Mouse (Mus musculus) neural tube, embryonic 13.5 days (tissue): ENCODE data around the gene Dyrk3. TPM values are rescaled to one million over a fixed set of nuclear protein-coding genes. Genes with fewer than 3 reads are reported as not detected.

Experiments
- ATAC-seq: fragments of 200-750 bp; cut with Nextera tagmentation; 2 replicates; pipeline ENCODE4 v1.8.0; 2017; ENCODE audit warnings: low read depth, mild to moderate bottlenecking, moderate TSS enrichment, moderate library complexity
- H3K27ac ChIP-seq: fragments of 300-500 bp; sonication (generic); replicated peaks from 2 replicates; pipeline ENCODE4 v1.5.1; 2015; ENCODE audit warnings: moderate library complexity, mild to moderate bottlenecking, inconsistent platforms
- H3K27me3 ChIP-seq: fragments of 300-500 bp; sonication (generic); 2 replicates; pipeline ENCODE4 v1.6.1; 2015; ENCODE audit warnings: mild to moderate bottlenecking, inconsistent platforms
- H3K36me3 ChIP-seq: fragments of 300-500 bp; sonication (generic); 2 replicates; pipeline ENCODE4 v1.6.1; 2015; ENCODE audit warnings: mild to moderate bottlenecking, inconsistent platforms
- H3K4me1 ChIP-seq: fragments of 300-500 bp; sonication (generic); replicated peaks from 2 replicates; pipeline ENCODE4 v1.6.1; 2015; ENCODE audit warnings: inconsistent platforms
- H3K4me2 ChIP-seq: fragments of 300-500 bp; sonication (generic); 2 replicates; pipeline ENCODE4 v1.6.1; 2015; ENCODE audit warnings: inconsistent platforms, mild to moderate bottlenecking, moderate library complexity
- H3K4me3 ChIP-seq: fragments of 300-500 bp; sonication (generic); 2 replicates; pipeline ENCODE4 v1.5.1; 2015; ENCODE audit warnings: mild to moderate bottlenecking, inconsistent platforms
- H3K9ac ChIP-seq: fragments of 300-500 bp; sonication (generic); 2 replicates; pipeline ENCODE4 v1.6.1; 2015; ENCODE audit warnings: moderate library complexity, mild to moderate bottlenecking, inconsistent platforms
- H3K9me3 ChIP-seq: fragments of 300-500 bp; sonication (generic); 2 replicates; pipeline ENCODE4 v1.6.1; 2016; ENCODE audit warnings: inconsistent platforms
- WGBS: fragments of 180-500 bp; shearing (Covaris S2); methylation state at CpG from one replicate; pipeline ENCODE4 v1.1.7; 2015; 5-methylcytosine and 5-hydroxymethylcytosine counted together
- polyA plus RNA-seq: library from polyadenylated mRNA; unstranded; fragments of >200 nt; fragmentation: Nextera tagmentation; extraction: Ambion mirVana; gene quantifications from 2 replicates; pipeline ENCODE4 v1.2.1, GENCODE M21; 2015

Dyrk3 gene
- polyA plus RNA-seq, 1 experiment from 2014 or later = 17.3 TPM

DNA sequence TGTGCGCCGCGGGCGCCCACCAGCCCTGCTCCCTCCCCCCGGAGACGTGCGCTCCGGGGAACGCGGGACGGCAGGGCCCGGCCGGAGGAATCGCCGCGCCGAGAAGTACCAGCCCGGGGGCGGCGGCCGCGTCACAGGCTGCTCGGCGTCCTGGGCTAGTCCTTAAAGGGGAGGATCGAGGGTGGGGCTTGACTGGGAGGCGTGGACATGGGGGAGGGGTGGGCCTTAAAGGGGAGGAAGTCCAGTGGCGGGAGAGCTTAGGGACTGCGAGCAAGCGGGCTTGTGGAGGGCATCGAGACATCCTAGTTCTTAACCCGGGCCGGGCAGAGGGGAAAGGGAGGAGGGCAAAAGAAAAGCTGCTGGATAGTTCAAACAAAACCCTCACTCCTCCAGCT lies 40.4 kb downstream of the Dyrk3 start, which contains the start of gene Mapkapk2:
TSS of gene Mapkapk2 (minus strand) at position 127 of the 395 bp plus-strand sequence.
- H3K27ac ChIP-seq = peak within 1 kb of the TSS; percentile 78
- H3K4me1 ChIP-seq = peaks cover 41% of the 10 kb centered on the region
- peak within 1 kb of the TSS; percentile 74 for H3K4me3 ChIP-seq
- 0% methylated on average over 24 of the region's 32 CpGs for WGBS
- no peaks in the 10 kb centered on the region for H3K9me3 ChIP-seq
- ATAC-seq = peak; percentile 97
- H3K9ac ChIP-seq = peak within 1 kb of the TSS; percentile 94
- no peaks in the 10 kb centered on the region for H3K27me3 ChIP-seq
- H3K36me3 ChIP-seq = no peaks in the 10 kb centered on the region
- peak within 1 kb of the TSS; percentile 84 for H3K4me2 ChIP-seq

DNA sequence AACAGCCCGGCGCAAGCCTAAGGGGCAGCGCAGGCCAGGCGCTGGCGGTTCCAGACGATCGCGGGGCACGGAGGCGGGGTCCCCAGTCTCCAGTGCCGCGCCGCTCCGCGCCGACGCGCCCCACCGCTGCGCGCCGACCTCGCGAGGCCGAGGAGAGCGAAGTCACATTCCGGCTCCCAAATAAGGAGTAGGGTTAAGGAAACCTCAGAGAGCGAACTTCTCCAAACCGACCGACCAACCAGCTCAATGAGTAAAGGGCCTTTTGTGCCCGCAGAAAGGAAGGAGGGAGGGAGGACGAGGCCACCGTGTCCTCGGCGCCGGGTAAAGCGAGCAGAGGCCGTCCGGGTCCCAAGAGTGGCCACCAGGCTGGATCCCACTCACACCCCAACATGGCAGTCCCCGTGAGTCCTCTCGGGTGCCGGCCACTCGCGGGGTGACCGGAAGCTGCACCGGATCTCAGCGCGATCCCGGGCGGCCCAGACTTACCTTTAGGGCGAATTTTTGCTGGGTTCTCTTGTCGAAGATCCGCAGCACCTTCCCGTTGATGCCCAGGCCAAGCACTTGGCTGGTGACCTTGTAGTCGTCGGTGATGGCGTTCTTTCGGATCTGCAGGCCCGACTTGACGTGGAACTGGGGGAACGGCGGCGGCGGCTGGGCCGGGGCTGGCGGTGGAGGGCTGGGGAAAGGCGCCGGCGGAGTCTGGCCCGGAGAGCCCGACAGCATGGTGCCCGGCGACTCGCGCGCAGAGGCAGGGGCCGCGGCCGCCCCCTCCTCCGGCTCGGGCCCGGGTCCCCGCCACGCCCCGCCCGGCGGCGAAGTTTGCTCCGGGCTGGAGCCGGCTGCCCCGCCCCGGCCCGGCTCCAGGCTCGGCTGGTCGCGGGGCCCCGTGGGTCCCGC lies 41.1 kb downstream of the Dyrk3 start:
- peak; percentile 70 for ATAC-seq
- Histone ChIP-seq H3K27ac (peak overlapping the region; percentile 78), H3K9me3 (no peaks in the 10 kb centered on the region), H3K27me3 (no peaks in the 10 kb centered on the region), H3K36me3 (no peaks in the 10 kb centered on the region), H3K4me1 (peaks cover 47% of the 10 kb centered on the region), H3K9ac (peak overlapping the region; percentile 94), H3K4me3 (peak overlapping the region; percentile 74), H3K4me2 (peak overlapping the region; percentile 84)
- WGBS = under 1% methylated on average over 89 of the region's 98 CpGs

DNA sequence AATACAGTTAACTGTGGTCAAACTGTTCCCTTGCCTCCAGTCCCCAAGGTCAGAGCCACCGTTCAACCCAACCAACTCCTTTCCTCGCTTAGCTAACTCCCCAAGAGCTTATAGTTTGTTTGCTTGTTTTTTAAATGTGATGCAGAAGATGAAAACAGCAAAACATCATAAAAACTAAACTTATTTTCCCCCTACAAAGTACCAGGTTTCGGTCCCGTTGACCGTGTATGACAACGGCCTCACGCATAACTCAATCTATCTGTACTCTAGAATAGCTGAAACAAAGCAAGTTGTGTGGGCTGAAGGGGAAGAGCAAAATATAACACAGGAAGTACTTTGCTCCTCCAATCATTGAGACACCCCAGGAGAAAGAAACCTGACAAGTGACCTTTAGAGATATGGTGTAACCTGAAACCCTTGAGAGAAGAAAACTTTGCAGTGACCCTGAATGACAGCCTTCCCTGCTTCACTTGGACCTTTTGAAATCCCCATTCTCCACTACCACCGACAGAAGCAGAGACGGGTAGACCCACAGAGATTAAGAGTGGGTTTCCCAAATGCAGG lies 41.9 kb downstream of the Dyrk3 start:
- Histone ChIP-seq H3K9ac (peak overlapping the region; percentile 94), H3K4me1 (peaks cover 52% of the 10 kb centered on the region), H3K4me3 (peak overlapping the region; percentile 74), H3K36me3 (no peaks in the 10 kb centered on the region), H3K4me2 (peak overlapping the region; percentile 84), H3K9me3 (no peaks in the 10 kb centered on the region), H3K27ac (peak overlapping the region; percentile 78), H3K27me3 (no peaks in the 10 kb centered on the region)
- WGBS = 28% methylated on average over 9 of the region's 9 CpGs
- ATAC-seq = no peak

DNA sequence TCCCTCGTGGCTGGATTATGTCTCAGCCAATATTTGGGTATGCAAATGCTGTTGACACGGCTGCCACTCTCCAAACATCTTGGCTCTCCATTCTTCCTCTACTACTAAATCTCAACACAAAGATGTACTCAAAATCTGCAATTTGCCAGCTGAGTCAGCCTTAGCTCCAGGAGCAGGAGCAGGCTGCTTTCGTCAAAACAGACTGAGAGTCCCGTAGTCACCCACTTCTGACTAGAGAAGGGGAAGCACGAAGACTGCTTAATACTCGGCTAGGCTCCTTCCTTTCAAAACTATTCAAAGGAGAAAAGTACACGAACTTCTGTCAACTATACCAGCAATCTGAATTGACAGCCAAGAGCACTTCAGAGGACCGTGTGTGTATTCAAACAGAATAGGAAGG lies 42.6 kb downstream of the Dyrk3 start:
- H3K9me3 ChIP-seq = no peaks in the 10 kb centered on the region

DNA sequence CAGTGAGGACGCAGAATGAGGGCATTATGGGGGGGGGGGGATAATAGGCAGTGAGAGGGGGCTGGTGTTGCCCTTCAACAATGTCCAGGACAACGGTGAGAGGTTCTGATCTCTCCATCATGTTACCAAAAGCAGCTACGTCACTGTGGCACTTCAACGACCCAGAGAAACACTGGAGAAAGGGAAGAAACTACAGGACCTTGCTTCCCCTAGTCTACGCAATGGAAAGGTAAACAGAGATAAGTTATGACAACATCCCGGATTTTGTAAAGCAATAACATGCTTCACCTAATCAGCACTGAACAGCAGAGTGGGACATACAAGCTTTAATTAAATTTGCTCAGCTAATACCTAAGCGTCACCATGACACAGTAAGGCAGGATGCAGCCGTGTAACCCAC lies 44.3 kb downstream of the Dyrk3 start:
- ATAC-seq = no peak
- Histone ChIP-seq H3K27me3 (no peaks in the 10 kb centered on the region), H3K27ac (no peak overlapping the region), H3K9ac (no peak overlapping the region), H3K4me2 (no peak overlapping the region), H3K9me3 (no peaks in the 10 kb centered on the region), H3K4me3 (no peak overlapping the region), H3K4me1 (peaks cover 76% of the 10 kb centered on the region), H3K36me3 (no peaks in the 10 kb centered on the region)
- WGBS = 87% methylated on average over 8 of the region's 8 CpGs

More for the DNA sequence above, 42.6 kb downstream of the Dyrk3 start:
- Histone ChIP-seq H3K27ac (no peak overlapping the region), H3K9ac (peak overlapping the region; percentile 94), H3K4me1 (peaks cover 59% of the 10 kb centered on the region), H3K36me3 (no peaks in the 10 kb centered on the region), H3K4me2 (peak overlapping the region; percentile 84), H3K27me3 (no peaks in the 10 kb centered on the region), H3K4me3 (peak overlapping the region; percentile 74)
- ATAC-seq = no peak
- WGBS = 30% methylated on average over 8 of the region's 8 CpGs

DNA sequence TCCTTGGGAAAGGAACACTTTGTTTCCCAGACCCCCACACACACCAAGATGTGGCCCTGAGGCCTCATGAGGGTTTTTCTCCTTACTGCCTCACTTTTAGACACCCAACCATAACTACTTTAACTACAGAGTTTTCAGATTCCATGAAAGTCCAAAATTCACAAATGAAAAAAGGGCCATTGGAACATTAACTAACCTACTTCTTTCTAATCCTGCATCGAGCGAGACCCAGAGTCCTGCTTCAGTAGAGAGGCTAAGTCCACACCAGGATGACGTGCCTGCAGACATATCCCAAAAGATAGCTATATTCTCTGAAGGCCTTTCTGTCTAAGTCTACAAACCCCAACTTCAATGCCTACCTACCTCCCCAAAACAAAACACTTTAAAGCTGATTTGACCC lies 45.3 kb downstream of the Dyrk3 start:
- ATAC-seq = no peak
- peaks cover 83% of the 10 kb centered on the region for H3K4me1 ChIP-seq
- no peak overlapping the region for H3K4me2 ChIP-seq
- H3K9me3 ChIP-seq = no peaks in the 10 kb centered on the region
- H3K4me3 ChIP-seq = no peak overlapping the region
- H3K27ac ChIP-seq = no peak overlapping the region
- WGBS = 95% methylated on average over 3 of the region's 3 CpGs
- H3K9ac ChIP-seq = no peak overlapping the region
- no peaks in the 10 kb centered on the region for H3K36me3 ChIP-seq
- no peaks in the 10 kb centered on the region for H3K27me3 ChIP-seq

DNA sequence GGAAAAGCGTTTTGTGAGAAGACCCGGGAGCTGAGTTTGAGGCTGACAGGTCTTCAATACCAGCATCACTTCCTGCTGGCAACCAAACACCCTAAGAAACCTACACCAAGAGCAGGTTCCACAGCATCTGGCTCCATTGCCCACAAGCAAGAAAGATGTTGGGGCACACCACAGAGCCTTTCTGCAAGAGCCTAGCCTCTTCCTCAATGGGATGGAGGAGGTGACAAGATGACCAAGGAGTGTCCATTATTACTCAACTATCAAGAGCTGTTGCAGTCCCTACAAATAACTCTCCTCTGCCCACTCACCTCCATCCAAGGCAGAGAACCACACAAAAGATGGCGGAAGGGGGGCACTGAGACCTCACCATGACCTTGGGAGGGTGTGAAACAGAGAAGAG lies 46.0 kb downstream of the Dyrk3 start:
- peaks cover 89% of the 10 kb centered on the region for H3K4me1 ChIP-seq
- no peak overlapping the region for H3K4me2 ChIP-seq
- no peaks in the 10 kb centered on the region for H3K9me3 ChIP-seq
- no peak for ATAC-seq
- H3K36me3 ChIP-seq = no peaks in the 10 kb centered on the region
- no peak overlapping the region for H3K4me3 ChIP-seq
- H3K9ac ChIP-seq = no peak overlapping the region
- no peak overlapping the region for H3K27ac ChIP-seq
- WGBS = 92% methylated on average over 3 of the region's 3 CpGs
- no peaks in the 10 kb centered on the region for H3K27me3 ChIP-seq

DNA sequence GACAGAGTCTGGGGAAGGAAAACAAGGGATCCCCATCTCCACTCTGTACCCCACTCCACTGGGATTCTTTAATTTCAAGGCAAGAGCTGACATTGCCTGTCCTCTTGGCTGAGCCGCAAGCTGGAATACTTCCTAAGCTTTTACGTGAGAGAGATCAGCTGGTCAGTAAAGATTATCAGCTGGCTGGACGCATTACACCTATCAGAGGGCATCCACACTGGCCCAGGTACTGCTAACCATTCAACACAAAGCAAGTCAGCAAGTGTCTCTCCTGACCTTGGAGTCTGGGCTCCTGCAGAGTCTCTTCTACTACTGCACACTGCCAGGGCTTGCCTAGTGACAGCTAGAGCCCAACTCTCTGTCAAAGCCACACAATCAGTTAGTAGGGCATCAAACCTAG lies 46.7 kb downstream of the Dyrk3 start:
- H3K4me2 ChIP-seq = no peak overlapping the region
- WGBS = 93% methylated on average over 3 of the region's 3 CpGs

DNA sequence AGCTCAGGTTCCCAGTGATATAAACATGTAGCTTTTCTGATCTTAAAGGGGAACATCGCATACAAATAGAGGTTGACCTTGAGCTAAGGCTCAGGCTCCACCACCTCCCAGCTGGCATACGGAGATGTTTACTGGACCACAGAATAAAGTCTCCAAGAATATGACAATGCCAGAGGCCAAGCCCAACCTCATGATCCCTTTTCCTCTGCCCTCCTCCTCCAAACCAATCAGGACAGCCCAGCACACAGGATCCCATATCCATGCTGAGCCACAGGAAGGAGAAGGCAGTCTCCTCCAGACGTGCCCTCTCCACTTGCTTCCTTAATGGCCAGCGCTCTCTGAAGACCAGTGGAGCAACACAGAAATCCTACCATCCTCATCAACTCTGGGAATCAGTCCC lies 47.3 kb downstream of the Dyrk3 start:
- H3K4me1 ChIP-seq = peaks cover 94% of the 10 kb centered on the region
- WGBS = 77% methylated on average over 4 of the region's 4 CpGs
- 0 out of 2 replicates have a peak overlapping the region, but pooled peaks have one; percentile 3 for H3K27ac ChIP-seq
- no peak overlapping the region for H3K9ac ChIP-seq
- no peak for ATAC-seq
- H3K27me3 ChIP-seq = no peaks in the 10 kb centered on the region
- no peak overlapping the region for H3K4me2 ChIP-seq
- H3K36me3 ChIP-seq = no peaks in the 10 kb centered on the region
- H3K9me3 ChIP-seq = no peaks in the 10 kb centered on the region
- H3K4me3 ChIP-seq = no peak overlapping the region

More for the DNA sequence above, 46.7 kb downstream of the Dyrk3 start:
- H3K27me3 ChIP-seq = no peaks in the 10 kb centered on the region
- H3K4me3 ChIP-seq = no peak overlapping the region
- H3K9me3 ChIP-seq = no peaks in the 10 kb centered on the region
- peaks cover 94% of the 10 kb centered on the region for H3K4me1 ChIP-seq
- no peak for ATAC-seq
- H3K9ac ChIP-seq = no peak overlapping the region
- H3K27ac ChIP-seq = no peak overlapping the region
- no peaks in the 10 kb centered on the region for H3K36me3 ChIP-seq

DNA sequence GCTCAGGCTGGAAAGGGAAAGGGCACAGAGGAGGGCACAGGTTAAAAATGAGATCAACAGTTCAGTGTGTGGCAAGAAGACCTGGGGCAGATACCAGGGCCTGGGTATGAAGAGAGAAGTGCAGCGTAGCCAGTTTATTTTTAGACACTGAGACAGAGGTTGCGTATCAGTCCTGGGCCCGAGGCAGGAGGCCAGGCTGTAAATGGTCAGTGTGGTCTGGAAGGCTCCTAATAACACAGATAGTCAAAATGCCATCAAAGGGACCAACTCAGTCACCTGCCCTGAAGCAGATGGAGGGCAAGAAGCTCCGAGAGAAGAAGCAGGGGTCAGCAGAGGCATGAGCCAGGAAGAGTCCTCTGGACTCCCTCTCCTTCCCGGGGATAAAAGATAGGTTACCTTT lies 47.9 kb downstream of the Dyrk3 start:
- H3K9me3 ChIP-seq = no peaks in the 10 kb centered on the region
- ATAC-seq = no peak
- no peaks in the 10 kb centered on the region for H3K36me3 ChIP-seq
- H3K4me2 ChIP-seq = no peak overlapping the region
- H3K27ac ChIP-seq = no peak overlapping the region
- peaks cover 94% of the 10 kb centered on the region for H3K4me1 ChIP-seq
- no peaks in the 10 kb centered on the region for H3K27me3 ChIP-seq
- H3K4me3 ChIP-seq = no peak overlapping the region
- no peak overlapping the region for H3K9ac ChIP-seq
- 87% methylated on average over 5 of the region's 5 CpGs for WGBS

DNA sequence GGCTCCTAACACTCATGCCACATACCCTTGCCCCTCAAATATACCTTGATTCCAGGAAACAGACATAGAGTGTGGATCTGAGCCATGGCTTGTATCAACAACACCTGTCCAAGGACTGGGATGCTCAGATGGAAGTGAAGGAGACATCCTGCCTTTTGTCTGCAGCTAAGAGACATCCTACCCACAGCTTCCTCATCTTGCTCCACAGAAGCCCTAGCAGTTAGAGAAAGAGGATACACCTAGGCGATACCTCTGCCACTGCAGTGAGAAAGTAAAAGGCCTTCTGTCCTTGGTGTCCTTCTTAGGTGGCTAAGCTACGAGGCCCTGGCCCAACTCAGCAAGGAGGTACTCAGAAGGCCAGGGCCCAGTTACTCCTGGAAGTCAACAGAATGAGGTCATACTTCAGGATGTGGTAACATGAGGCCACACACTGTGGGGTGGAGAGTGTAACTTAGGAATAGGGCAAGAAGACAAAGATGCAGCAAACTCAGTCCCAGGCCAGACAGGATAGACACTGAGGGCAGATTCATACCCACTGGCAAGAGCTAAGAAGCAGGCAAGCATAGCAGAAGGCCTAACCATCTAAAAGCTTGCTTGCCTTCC lies 48.5 kb downstream of the Dyrk3 start:
- H3K4me2 ChIP-seq = no peak overlapping the region
- H3K27me3 ChIP-seq = no peaks in the 10 kb centered on the region
- H3K4me3 ChIP-seq = no peak overlapping the region
- ATAC-seq = no peak
- H3K36me3 ChIP-seq = no peaks in the 10 kb centered on the region
- no peaks in the 10 kb centered on the region for H3K9me3 ChIP-seq
- peaks cover 94% of the 10 kb centered on the region for H3K4me1 ChIP-seq
- WGBS = 86% methylated on average over 2 of the region's 2 CpGs
- no peak overlapping the region for H3K9ac ChIP-seq
- no peak overlapping the region for H3K27ac ChIP-seq

DNA sequence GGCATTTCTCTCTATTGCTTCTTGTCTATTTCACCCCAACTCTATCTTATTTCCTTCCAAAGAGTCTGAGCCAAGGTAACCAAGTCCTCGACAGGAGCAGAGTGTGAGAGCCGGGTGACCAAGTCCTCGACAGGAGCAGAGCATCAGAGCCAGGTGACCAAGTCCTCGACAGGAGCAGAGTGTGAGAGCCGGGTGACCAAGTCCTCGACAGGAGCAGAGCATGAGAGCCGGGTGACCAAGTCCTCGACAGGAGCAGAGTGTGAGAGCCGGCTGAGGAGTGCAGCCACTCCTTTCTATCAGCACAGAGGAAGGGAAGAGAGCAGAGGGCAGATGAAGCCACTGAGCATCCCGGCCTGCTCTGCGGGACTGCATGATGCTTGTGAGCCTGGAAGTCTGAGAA lies 49.6 kb downstream of the Dyrk3 start:
- ATAC-seq = no peak
- H3K9ac ChIP-seq = no peak overlapping the region
- no peaks in the 10 kb centered on the region for H3K36me3 ChIP-seq
- no peak overlapping the region for H3K4me3 ChIP-seq
- H3K27ac ChIP-seq = no peak overlapping the region
- H3K4me2 ChIP-seq = no peak overlapping the region
- H3K4me1 ChIP-seq = peaks cover 94% of the 10 kb centered on the region
- no peaks in the 10 kb centered on the region for H3K27me3 ChIP-seq
- H3K9me3 ChIP-seq = no peaks in the 10 kb centered on the region
- WGBS = 71% methylated on average over 11 of the region's 11 CpGs
